Mouse (Mus musculus): ENCODE data around the gene Gfod1. TPM values are rescaled to one million over a fixed set of nuclear protein-coding genes. Genes with fewer than 3 reads are reported as not detected.

Gfod1 gene
- polyA plus RNA-seq, 1 experiment from 2014 or later: 0.41 TPM

Other genes with a start within 250 kb of the Gfod1 start
- 32.5 and 36.7 TPM in 2 replicates for gene Tbc1d7, start 132.7 kb downstream of the Gfod1 start, polyA plus RNA-seq (2015; fragmentation: Nextera tagmentation; extraction: Ambion mirVana)
- gene Sirt5, start 61.3 kb upstream of the Gfod1 start, polyA plus RNA-seq (2015; fragmentation: Nextera tagmentation; extraction: Ambion mirVana): 16.2 and 18.5 TPM in 2 replicates
- 92.0 and 119 TPM in 2 replicates for gene Nol7, start 94.2 kb upstream of the Gfod1 start, polyA plus RNA-seq (2015; fragmentation: Nextera tagmentation; extraction: Ambion mirVana)
- 7.0 and 7.9 TPM in 2 replicates for gene Ranbp9, start 177.1 kb upstream of the Gfod1 start, polyA plus RNA-seq (2015; fragmentation: Nextera tagmentation; extraction: Ambion mirVana)

Data from stomach, embryonic 16.5 days (tissue).